Mouse (Mus musculus) common myeloid progenitor, adult 5-6 weeks (primary cell): ENCODE results near the gene Gabrp. TPM values are rescaled to one million over a fixed set of nuclear protein-coding genes. Genes with fewer than 3 reads are reported as not detected.
A peak's percentile ranks its signal among the peaks of the same experiment; 100 is the strongest.

Experiments used
- ATAC-seq: replicated peaks from 2 replicates; pipeline ENCODE4 v1.8.0; 2016; ENCODE audit warnings: low read depth, mild to moderate bottlenecking, moderate TSS enrichment, inconsistent platforms; ENCODE audit not compliant: poor library complexity, severe bottlenecking
- total RNA-seq: library from RNA; stranded (forward); fragments of 200-1000, 187-1606 nt; gene quantifications from 2 replicates; pipeline ENCODE4 v1.2.3, GENCODE M21; 2017

The Gabrp gene
- not detected in 2 replicates for total RNA-seq

DNA sequence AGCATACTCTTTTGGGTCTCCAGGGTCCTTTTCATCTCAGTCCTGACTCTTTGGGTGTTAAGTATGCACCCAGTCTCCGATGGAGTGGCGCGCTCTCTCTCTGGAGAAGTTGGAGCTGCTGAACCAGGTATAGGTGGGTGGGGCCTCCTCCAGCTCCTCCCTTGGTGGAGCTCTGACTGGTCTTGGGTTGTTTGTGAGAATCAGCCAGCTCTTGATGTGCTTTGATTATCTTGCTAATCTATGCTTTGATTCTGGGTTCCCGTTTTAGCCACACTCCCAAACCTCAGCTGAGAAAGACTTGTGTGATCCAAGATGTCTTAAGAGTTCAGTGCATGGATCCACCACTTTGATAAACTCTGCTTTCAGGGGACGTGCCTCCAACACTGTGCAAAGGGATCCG, at the start of gene Gabrp:
TSS of gene Gabrp (minus strand) at position 101 of the 400 bp plus-strand sequence.
- no peak for ATAC-seq

DNA sequence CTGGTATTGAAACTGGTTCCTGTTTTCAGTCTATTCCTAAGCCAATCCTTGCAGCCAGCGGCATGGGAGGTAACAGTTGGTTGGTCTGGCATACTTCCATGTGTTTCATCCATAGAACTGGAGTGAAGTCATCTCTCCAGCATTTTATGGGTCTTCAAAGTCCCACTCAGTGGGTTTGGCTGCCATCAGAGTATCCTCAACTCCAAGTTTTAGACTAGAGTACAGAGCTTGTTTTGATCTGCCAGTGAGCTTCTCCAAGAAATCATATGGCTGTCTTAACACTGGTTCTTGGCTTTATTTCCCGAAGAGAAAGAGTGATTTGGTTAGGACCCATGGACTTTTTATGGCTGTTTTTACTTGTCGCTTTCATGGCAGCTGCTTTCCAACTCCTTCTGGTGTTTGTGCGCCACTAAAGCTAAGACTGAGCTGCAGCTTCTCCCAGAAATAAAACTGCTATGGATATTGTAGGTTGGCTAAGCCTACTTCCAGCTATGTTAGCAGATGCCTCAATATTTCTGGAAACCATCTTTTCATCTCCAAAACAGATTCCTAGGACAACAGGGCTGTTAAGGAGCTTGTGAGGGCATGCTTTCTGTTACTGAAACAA, 48.5 kb upstream of the Gabrp start:
- ATAC-seq, result no peak

DNA sequence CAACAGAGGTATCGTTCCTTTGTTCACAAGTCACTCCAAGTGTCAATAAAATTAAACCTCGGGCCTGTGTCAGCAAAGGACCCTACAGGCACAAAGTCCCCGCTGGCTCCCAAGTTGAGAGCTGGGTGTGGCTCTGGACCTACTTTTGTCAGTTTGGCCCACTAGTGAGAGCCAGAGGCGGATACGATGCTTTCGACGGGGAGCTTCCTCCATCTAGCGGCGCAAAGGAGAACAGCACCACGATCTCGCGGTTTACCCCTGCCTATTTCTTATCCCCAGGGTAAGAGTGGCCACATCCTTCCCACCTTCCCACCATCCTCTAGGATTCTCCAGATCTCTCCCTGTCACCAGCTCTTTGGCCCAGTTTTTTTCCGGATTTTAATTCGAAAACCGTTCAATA, 35.5 kb upstream of the Gabrp start:
- ATAC-seq, result peak; percentile 92

DNA sequence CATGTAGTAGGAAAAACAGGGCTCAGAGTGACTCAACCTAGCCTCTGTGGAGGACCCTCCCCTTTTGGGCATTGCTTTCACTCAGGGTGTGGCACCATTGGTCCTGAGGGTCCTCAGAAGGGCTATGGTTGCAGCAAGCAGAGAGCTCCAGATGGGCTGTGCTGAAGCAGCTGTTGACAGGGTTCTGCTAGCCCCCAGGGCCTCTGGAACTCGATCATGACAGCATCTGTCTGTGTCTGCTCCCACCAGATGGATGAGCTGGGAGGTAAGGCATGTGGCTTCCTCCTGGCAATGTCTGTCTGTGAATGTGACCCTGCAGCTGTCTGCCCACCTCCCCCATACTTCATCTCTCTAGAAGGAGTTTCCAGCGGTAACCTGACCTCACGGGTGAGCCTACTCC, 29.0 kb upstream of the Gabrp start:
- ATAC-seq, result no peak

DNA sequence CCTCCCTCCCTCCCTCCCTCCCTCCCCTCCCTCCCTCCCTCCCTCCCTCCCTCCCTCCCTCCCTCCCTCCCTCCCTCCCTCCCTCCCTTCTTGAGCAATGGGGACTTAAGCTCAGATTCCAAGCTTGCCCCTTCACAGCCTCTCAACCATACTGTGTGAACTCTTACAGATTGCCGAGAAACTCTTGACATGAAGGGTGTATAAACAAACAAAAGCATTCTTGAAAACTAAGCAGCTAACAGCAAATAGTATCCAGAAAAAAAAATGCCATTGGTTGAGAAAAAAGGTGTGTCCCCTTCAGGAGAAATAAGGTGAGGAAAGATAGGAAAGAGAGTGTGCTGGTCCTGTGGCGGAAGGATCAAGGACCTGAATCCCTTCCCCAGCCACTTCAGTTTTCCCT, 24.4 kb upstream of the Gabrp start:
- ATAC-seq, result no peak

DNA sequence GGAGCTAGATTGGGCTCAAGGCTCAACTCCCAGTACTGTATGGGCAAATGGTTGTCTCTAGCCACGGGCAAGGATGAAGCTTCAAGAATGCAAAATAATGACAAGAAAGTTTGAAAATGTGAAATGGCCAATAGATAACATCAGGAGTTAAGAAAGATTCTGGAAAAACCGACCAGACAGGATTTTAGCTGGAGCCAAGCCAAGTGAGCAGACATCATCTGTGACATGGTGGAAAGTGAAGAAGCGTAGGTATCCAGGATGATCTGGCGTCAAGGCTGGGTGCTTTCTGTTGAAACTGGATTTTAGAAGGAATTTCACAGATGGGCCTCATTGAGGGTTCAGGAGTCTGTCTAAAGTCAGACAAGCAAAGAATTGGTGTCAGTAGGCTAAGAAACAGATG, 20.2 kb upstream of the Gabrp start, which contains the start of gene D130052B06Rik:
TSS of gene D130052B06Rik (plus strand) at position 317 of the 400 bp plus-strand sequence.
- ATAC-seq, result no peak

DNA sequence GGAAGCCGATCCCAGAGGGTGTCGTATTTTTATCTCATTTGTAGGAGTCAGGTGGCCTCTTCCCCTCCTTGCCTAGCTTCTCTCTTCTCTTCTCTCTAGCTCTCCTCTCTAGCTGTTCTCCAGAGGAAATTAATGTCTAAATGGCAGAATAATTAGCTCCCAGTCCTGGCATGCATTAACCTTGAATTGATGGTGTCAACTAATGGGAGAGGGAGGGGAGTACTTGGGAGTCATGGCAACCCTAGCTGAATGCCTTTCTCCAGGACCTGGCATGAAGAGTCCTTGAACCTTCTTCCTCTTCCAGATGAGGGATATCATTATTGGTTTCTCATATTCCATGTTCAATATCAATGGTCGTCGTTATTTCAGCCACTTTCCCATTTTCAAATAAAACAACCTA, 17.9 kb upstream of the Gabrp start:
- no peak for ATAC-seq

DNA sequence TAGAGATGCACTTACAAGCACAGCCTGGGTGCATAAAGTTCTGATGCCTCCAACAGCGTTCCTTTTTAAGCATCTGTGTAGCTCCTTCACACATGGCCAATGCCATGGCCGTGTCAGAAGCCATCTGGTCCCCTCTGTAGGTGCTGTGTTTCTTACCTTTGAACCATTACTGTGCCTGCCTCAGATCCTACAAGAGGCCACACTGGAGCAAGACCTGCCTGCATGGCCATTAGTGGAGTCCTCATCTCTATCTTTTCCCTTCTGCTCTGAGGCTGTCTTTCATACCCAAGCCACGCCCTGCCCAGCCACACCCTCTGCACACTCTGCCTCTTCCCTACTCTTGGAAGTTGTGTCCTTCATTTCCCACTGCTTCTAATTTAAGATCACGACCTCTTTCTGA, 14.1 kb upstream of the Gabrp start:
- no peak for ATAC-seq

DNA sequence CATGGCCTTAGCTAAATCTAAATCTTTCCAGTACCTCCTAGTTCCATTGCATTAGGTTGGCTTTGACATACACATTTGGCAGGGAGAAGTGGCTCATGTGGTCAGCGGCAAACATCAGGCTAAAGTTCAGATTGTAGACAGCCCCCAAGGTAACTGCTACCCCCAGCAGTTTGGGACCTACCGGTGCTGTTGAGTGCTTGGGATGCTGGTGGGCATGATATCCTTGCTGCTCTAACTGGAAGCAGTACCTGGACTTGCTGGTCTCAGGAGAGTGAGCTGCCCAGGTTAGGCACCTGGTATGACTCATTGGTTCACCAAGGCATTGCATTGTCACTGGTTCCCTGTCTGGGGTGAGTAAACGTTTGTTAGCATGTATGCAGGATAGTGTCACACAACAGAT, 12.0 kb upstream of the Gabrp start:
- ATAC-seq, result no peak

DNA sequence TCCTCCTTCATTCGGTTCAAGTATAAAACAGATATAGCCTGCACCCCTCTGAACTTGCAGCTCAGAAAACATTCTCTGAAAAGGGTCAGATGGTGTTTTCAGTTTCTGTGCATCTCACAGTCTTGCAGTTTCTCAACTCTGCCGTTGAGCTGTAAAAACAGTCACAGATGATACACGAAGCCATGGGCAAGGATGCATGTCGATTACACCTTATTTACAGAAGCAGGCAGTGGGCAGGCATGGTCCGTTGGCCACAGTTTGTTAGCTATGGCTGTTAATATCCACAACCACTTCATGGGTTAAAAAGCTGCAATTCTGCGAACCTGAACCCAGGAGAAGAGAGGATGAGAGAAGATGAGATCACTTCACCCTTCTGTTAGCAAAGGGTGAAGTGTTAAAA, 7.9 kb upstream of the Gabrp start:
- ATAC-seq, result no peak

DNA sequence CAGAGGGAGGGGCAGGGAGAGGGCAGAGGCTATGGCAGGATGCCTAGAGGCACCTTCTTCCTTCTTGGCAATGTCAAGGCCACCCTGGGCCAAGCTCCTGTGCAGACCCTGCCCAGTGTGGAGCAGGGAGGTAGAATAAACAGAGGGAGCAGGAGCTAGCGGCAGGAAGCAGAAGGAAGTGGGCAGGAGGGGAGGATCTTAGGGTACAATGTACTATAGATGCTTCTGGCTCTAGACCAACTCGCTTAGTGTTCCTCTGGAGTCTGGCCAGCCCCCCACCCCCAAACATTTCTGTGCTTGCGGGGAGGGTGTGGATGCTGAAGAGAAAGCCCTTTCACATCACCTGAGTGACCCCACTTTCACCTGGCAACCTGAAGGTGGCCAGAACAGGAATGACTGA, 862 bp upstream of the Gabrp start:
- ATAC-seq, result no peak

DNA sequence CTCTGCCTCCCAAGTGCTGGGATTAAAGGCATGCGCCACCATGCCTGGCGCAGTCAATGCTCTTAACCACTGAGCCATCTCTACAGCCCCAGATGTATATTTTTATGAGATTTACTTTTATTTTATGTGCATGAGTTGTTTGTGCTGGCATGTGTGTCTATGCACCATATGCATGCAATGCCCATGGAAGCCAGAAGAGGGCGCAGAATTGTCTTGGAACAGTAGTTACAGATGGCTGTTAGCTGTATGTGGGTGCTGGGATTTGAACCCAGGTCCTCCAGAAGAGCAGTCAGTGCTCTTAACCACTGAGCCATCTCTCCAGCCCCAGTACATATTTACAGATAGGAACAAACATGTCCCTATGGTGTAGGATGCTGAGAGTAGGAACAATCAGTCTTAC, 3.8 kb downstream of the Gabrp start:
- no peak for ATAC-seq

DNA sequence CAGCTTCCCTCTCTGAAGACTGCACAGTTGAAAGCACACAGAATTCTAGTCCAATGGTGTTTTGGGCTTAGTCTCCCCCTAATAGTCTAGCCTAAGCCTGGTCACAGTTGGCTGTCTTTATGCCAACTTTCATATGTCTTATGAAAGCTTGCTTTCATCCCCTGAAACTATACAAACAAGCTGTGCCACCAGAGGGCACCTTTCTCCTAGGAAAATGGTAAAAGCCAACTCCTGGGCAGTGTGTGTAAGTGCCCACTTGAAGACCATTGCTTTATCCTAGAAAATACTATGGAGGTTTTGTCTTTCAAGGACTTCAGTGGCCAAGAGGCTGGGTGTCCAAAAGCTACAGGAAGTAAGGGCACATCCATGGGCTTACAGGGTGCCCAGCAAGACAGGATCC, 8.3 kb downstream of the Gabrp start:
- no peak for ATAC-seq

DNA sequence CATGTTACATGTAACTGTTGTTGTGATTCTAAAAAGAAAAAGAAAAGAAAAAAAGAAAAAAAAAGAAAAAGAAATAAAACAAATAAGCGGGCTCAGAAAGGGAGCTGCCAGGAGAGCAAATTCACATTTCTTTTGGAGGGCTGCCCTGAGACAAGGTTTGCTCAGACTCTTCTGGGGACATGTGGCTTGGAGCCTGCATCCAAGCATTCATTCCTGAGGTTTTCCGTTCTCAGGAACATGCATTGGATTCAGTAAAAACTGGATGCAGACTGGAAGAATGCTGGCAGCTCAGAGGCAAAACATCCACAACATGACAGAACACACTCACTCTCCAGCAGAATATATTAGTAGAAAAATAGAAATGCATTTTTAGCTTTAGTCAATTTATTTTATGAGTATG, 14.8 kb downstream of the Gabrp start:
- ATAC-seq, result no peak

DNA sequence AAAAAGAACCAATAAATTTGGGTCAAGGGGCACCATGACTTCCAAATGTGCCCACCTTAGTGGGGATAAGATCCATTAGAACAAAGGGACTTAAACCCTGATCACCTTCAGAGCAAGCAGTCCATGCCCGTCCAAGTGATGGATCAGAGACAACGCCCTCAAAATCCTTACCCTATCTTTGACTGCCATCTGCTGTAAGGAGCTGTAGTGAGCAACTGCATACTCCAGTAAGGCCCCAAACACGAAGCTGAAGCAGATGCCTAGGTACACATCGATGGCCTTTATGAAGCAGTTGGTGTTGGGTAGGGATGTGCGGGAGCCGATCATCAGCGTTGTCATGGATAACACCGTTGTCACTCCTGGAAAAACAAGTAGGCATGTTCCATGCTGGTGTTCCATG, 24.6 kb downstream of the Gabrp start:
- peak; percentile 54; the same call in 1 of the 2 replicates for ATAC-seq

DNA sequence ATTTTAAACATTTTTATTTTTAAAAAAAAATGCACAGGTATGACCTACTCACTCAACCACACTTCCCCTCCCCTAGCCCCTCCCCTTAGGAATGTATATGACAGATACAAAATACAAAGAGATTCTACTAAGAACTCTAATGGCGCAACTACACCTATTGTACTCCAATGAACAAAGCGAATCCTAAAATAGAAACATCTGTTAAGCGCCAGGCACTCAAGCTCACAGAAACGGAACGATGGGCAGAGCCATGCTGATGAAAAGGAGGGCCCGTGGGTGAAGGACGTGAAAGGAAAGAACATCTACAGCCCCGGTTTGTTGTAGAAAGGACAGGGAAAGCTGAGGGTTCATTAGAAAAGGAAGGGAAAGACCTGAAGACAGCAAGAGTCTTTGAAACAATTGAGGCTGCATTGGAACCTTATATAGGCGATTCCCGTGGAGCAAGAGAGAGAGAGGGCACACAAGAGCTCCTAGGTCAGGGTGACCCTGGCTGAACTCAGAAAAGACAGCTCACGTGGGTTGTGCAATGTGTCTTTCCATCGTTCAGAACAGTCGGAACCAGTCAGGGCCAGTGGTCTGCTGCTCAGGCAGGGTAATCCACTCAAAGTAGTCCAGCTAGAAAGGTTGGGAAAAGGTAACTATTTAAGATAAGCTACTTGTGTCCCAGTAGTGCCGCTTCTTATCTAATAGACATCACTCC, 27.7 kb downstream of the Gabrp start:
- ATAC-seq, result no peak

DNA sequence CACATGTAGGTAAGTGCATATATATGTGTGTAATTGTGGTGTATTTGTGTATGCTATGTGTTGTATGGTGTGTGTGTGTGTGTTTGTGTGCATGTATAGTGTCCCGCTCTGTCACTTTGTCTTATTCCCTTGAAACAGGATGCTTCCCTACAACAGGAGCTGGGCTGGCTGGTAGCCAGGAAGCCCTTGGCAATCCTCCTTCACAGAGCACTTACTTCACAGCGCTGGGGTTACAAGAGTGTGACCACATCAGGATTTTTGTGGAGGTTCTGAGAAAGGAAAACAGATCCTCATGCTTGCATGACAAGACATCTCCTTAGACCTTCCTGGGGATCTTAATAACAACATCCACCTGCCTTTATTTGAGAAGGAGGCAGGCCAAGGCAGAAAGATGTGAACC, 31.4 kb downstream of the Gabrp start:
- ATAC-seq, result no peak

DNA sequence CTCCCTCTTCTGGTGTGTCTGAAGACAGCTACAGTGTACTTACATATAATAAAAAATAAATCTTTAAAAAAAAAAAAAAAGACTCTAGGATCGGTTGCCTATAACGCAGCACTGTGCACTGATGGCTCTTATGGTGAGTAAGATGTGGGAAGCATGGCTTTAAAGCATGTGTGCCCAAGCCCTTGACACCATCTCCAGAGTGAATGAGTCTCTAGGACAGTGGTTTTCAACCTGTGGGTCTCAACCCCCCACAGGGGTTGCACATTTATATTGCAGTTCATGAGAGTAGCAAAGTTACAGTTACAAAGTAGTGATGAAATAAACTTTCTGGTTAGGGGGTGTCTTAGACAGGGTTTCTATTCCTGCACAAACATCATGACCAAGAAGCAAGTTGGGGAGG, 33.8 kb downstream of the Gabrp start:
- ATAC-seq, result no peak

DNA sequence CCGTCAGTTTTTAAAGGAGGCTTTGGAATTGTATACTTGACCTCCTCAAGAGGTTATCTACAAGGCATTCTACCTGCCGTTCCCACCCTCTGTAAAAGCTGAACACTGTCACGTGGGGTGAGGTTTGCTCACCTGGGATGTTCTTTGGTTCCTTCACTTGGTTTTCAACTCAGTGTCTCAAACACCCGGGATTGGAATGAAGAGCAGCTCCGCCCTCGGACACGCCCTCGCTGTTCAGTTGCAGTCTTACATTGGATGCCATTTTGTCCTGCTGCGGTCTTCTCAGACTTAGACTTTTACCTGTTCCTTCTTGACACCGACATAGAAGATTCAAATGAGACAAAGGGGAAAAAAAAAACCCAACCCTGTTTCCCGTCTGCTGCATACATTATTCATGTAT, 34.6 kb downstream of the Gabrp start:
- ATAC-seq, result no peak

DNA sequence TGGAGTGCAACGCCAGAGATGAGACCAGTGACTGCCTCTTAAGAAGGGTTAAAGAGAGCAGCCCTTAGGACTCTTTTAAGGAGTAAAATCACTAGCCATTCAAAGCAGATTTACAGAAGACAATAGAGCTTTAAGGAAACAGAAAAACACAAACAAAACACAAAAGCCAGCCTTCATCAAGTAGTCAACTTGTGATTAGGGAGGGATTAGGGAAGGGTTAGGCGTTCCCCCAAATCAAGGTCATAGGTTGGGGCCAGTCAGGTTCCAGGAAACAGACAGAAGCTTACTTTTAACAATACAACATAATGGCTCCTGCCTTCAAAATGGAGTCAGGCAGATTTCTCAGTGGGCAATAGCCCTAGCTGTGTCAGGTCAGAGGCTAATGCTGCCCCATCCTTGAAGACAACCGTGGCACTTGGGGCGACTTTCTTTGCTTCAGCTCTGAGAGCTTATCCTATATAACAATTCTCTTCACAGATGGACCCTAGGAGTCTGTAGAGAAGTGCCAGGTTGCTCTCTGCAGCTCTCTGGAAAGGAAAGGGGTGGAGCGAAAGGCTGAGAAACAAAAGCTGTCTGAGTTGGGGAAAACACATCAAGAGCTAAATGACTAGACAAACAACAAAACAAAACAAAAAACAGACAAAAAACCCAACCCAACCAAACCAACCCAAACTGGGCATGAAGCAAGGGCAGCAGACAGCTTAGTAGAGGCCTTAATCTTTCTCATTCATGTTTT, 41.2 kb downstream of the Gabrp start:
- ATAC-seq, result no peak

DNA sequence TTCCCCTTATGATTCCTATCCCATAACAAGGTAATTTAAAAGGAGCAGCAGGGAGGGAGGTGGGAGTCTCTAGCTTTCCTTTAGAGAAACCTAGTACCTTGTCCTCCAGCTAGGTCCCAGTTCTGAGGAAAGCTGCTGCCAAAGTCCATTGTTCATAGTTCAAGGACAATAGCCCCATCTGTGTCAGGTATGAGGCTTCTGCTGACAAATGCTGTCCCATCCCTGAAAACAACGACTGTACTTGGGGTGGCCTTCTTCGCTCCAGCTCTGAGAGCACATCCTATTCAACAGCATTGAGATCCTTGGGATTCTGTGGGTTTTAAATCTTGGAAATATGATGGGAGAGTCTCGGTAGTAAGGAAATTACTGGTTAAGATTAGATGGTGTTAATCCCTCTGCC, 42.1 kb downstream of the Gabrp start:
- ATAC-seq, result no peak
